Mouse (Mus musculus) cerebellum, adult 2 months (tissue): ENCODE measurements around the gene Lmx1a. TPM values are rescaled to one million over a fixed set of nuclear protein-coding genes. Genes with fewer than 3 reads are reported as not detected.
A peak's percentile ranks its signal among the peaks of the same experiment; 100 is the strongest.

Experiments used
- DNase-seq, 2 experiments: peaks; one replicate each; pipeline ENCODE4 v3.0.0; 2021
- H3K27ac ChIP-seq: fragments of 200-500 bp; 2 replicates; pipeline ENCODE4 v1.5.1; 2012; ENCODE audit warnings: low read length, control low read depth, inconsistent platforms; ENCODE audit not compliant: insufficient read depth
- H3K27me3 ChIP-seq: fragments of 200-500 bp; 2 replicates; pipeline ENCODE4 v1.6.1; 2012; ENCODE audit warnings: inconsistent platforms, mild to moderate bottlenecking, low read length, moderate library complexity; ENCODE audit not compliant: control insufficient read depth, insufficient read depth
- H3K4me1 ChIP-seq: fragments of 200-500 bp; 2 replicates; pipeline ENCODE4 v1.6.1; 2011; ENCODE audit warnings: low read length; ENCODE audit not compliant: control insufficient read depth, insufficient read depth
- H3K4me3 ChIP-seq: fragments of 200-500 bp; replicated peaks from 2 replicates; pipeline ENCODE3; 2011; ENCODE audit warnings: mild to moderate bottlenecking, low read depth, low read length, control low read depth; ENCODE audit not compliant: insufficient read depth
- CTCF ChIP-seq: fragments of 200-500 bp; IDR thresholded peaks from 2 replicates; pipeline ENCODE4 v1.5.1; 2011; ENCODE audit warnings: low read depth, mild to moderate bottlenecking, control low read depth, low read length, moderate library complexity, borderline replicate concordance; ENCODE audit not compliant: insufficient read depth
- POLR2A ChIP-seq: fragments of 200-500 bp; IDR thresholded peaks from 2 replicates; pipeline ENCODE4 v1.6.1; 2011; ENCODE audit warnings: low read length, control low read depth, borderline replicate concordance; ENCODE audit not compliant: insufficient read depth
- WGBS: fragments of 180-500 bp; shearing (Covaris S2); methylation state at CpG from one replicate; pipeline ENCODE4 v1.1.7; 2018; 5-methylcytosine and 5-hydroxymethylcytosine counted together
- polyA plus RNA-seq: library from polyadenylated mRNA; depleted of rRNA; stranded (reverse); fragments of >200 nt; gene quantifications from 2 replicates; pipeline ENCODE4 v1.2.3, GENCODE M21; 2012

The Lmx1a gene
- polyA plus RNA-seq, 1 experiment = 1.1 TPM

DNA sequence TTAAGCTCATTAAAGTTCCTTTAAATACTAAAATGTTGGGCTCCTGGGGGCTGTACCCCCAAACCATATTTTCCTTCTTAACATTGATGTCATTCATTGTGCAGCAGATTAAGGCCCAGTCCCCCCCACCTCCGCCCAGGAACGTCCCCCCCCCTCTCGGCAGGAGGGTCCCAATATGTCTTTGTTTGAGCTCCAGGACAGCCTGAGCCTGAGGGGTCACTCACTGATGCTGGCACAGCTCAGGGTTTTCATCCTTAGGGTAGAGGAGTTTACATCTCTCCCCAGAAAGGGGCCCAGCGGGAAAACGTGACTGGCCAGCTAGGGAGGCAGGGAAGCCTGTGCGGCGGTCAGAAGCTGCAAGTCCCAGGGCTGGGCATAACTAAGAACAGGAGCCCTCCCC, 11.2 kb downstream of the Lmx1a start:
- Histone ChIP-seq H3K27me3 (no peaks in the 10 kb centered on the region; the same call in 1 of the 2 replicates), H3K4me1 (no peaks in the 10 kb centered on the region), H3K27ac (no peak overlapping the region), H3K4me3 (no peak overlapping the region)
- DNase-seq = no peak
- TF ChIP-seq CTCF (no peak), POLR2A (no peak)
- WGBS = 23% methylated on average over 7 of the region's 7 CpGs

DNA sequence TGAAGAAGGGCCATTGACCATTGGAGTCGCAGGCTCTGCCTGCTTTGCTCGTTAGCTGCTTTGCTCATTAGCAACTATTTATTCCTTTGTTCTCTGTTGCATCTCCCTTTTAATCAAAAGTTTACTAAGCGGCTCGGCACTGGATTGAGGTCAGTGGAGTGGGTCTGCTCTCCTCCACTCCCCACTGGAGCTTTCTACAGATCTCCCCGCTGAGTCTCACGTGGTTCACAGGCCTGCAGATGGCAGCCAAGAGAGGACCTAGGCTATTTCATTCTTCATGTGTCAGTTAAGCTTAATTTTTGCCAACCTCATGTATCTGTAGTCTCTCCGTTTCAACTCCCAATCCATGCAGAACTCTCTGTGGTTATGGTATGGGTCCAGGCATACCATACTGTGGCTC, 16.5 kb downstream of the Lmx1a start:
- DNase-seq = no peak
- H3K27me3 ChIP-seq = no peaks in the 10 kb centered on the region; the same call in 1 of the 2 replicates
- 78% methylated on average over 7 of the region's 7 CpGs for WGBS
- no peak overlapping the region for H3K4me3 ChIP-seq
- no peak overlapping the region for H3K27ac ChIP-seq
- no peaks in the 10 kb centered on the region for H3K4me1 ChIP-seq
- no peak for TF ChIP-seq CTCF
- no peak for TF ChIP-seq POLR2A

DNA sequence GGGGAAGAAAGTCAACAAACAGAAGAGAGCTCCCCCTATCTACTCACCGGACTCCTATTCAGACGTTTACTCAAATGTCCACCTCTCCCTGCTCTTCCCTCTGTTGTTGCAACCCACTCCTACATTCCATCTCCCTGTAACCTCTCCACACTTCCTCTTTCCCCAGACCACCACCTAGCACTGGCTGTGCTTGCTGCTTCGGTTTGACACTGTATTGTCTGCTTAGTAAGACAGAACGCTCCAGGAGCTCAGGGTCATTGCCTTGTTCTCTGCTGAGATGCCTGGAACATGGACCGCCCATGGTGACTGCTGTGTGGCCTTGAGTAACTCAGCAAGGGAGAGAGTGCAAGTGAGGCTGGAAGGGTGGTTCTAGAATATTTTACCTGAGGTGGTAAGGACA, 19.7 kb downstream of the Lmx1a start:
- DNase-seq = no peak
- H3K27ac ChIP-seq = no peak overlapping the region
- no peak overlapping the region for H3K4me3 ChIP-seq
- 61% methylated on average over 5 of the region's 5 CpGs for WGBS
- TF ChIP-seq POLR2A (no peak), CTCF (no peak)
- H3K27me3 ChIP-seq = no peaks in the 10 kb centered on the region
- H3K4me1 ChIP-seq = no peaks in the 10 kb centered on the region

DNA sequence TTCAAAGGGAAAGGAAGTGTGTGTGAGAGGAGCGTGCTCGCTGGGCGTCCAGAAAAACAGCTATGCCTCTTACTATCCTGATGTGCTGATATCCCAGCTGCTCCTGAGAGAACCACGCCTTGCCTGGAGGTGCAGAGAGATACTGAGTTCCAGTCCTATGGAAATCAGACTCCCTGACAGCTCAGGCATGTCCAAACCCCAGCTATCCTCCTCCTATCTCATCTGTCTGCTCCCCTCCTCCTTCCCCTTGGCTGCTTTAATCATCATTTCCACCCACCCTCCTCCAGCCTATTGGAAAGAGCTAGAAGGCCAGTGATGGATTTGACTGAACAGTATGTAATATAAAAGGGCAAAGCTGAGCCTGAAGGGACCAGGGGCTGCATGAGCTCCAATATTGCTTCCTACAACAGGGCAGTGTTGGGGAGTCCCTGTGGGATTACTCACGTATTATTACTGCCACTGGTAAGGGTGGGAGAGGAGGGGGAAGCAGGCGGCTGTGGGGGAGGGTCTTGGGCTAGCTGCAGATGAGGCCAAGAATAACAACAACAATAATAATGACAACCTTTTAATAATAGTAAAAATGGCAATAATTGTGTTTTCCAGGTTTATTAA, 26.8 kb downstream of the Lmx1a start:
- H3K27me3 ChIP-seq = no peaks in the 10 kb centered on the region
- H3K4me3 ChIP-seq = no peak overlapping the region
- TF ChIP-seq CTCF = no peak
- TF ChIP-seq POLR2A = no peak
- no peak overlapping the region for H3K27ac ChIP-seq
- WGBS = 50% methylated on average over 6 of the region's 6 CpGs
- H3K4me1 ChIP-seq = no peaks in the 10 kb centered on the region
- no peak for DNase-seq

- H3K27me3 ChIP-seq = no peaks in the 10 kb centered on the region
- peaks cover 4% of the 10 kb centered on the region for H3K4me1 ChIP-seq
- 29% methylated on average over 6 of the region's 6 CpGs for WGBS
- H3K27ac ChIP-seq = no peak overlapping the region
- no peak for TF ChIP-seq POLR2A
- no peak for TF ChIP-seq CTCF
- H3K4me3 ChIP-seq = no peak overlapping the region
- DNase-seq = no peak
Observed at GRCm38 (mm10) chr1:167734471-167734870, 45.4 kb downstream of the Lmx1a start.

DNA sequence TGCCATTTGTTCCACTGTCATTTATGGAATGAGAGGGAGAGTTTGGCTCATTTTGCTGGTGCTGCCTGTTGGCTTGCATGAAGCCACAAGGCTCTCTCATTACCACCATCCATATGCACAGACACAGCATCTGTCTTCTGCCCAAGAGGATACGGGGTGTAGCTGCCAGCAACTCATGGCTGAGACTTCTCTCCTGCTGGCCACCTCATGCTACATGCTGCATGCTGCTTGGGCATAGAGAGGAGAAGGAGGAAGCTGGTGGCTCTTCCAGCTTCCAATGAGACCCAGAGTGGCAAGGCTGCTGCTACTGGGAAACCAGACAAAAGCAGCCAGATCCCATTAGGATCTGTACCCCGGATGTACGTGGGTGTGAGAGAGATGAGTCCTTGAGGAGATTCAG, 47.8 kb downstream of the Lmx1a start:
- WGBS = 12% methylated on average over 3 of the region's 3 CpGs
- H3K27ac ChIP-seq = no peak overlapping the region
- peaks cover 2% of the 10 kb centered on the region; the same call in 1 of the 2 replicates for H3K4me1 ChIP-seq
- no peak overlapping the region for H3K4me3 ChIP-seq
- peak in 1 of 2 experiments; percentile 31 for DNase-seq
- TF ChIP-seq CTCF (no peak), POLR2A (no peak)
- no peaks in the 10 kb centered on the region for H3K27me3 ChIP-seq

- no peak overlapping the region for H3K27ac ChIP-seq
- 71% methylated on average over 7 of the region's 7 CpGs for WGBS
- no peak for TF ChIP-seq CTCF
- TF ChIP-seq POLR2A = no peak
- DNase-seq = no peak
- H3K27me3 ChIP-seq = no peaks in the 10 kb centered on the region
- peaks cover 2% of the 10 kb centered on the region; the same call in 1 of the 2 replicates for H3K4me1 ChIP-seq
- H3K4me3 ChIP-seq = no peak overlapping the region
Observed at GRCm38 (mm10) chr1:167739286-167739685, 50.2 kb downstream of the Lmx1a start.

DNA sequence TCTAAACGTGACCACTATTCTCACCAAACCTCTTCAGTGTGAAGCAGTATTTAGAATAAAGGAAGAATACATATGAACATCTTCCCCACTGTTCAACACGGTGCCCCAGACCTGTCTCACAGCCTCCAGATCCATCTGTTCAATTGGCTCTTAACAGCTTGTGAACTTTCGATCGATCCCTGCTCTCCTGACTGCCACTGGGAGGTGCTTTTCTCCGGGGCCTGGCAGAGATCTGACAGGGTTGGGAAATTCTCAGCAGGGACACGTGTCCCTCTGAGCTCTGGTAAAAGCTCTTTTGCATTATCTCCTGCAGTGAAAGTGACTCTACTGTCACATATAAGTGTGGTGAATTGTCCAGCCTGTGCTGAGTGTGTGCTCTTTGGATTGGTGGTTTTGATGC, 57.6 kb downstream of the Lmx1a start:
- WGBS = 16% methylated on average over 6 of the region's 6 CpGs
- TF ChIP-seq POLR2A (no peak), CTCF (no peak)
- no peak for DNase-seq
- Histone ChIP-seq H3K4me3 (no peak overlapping the region), H3K4me1 (no peaks in the 10 kb centered on the region), H3K27ac (no peak overlapping the region), H3K27me3 (no peaks in the 10 kb centered on the region)
